Mouse (Mus musculus) heart, adult 2 months (tissue): Measurements from ENCODE around the gene Atpaf2. TPM values are rescaled to one million over a fixed set of nuclear protein-coding genes. Genes with fewer than 3 reads are reported as not detected.
"Not testable (repeated sequence)": the region's sequence is repeated elsewhere in the genome, so short reads cannot be mapped to it uniquely, and the experiment has no call there.

Experiments
- DNase-seq, 2 experiments: peaks; one replicate each; pipeline ENCODE4 v3.0.0; 2021
- H3K27ac ChIP-seq: fragments of 200-600 bp; 2 replicates; pipeline ENCODE4 v1.8.1; 2022
- H3K27me3 ChIP-seq: fragments of 200-500 bp; 2 replicates; pipeline ENCODE4 v1.6.1; 2012; ENCODE audit warnings: mild to moderate bottlenecking, low read length, inconsistent platforms, mixed read lengths; ENCODE audit not compliant: control insufficient read depth, insufficient read depth
- H3K36me3 ChIP-seq: fragments of 200-500 bp; 2 replicates; pipeline ENCODE4 v1.6.1; 2012; ENCODE audit warnings: low read length, inconsistent platforms; ENCODE audit not compliant: control insufficient read depth, insufficient read depth
- H3K4me1 ChIP-seq: fragments of 200-500 bp; 2 replicates; pipeline ENCODE4 v1.6.1; 2011; ENCODE audit warnings: low read length; ENCODE audit not compliant: control insufficient read depth, insufficient read depth
- H3K4me3 ChIP-seq: fragments of 200-600 bp; 2 replicates; pipeline ENCODE4 v1.8.1; 2022
- H3K79me2 ChIP-seq: fragments of 200-500 bp; replicated peaks from 2 replicates; pipeline ENCODE4 v1.6.1; 2012; ENCODE audit warnings: mild to moderate bottlenecking, inconsistent platforms, low read length, moderate library complexity, mixed read lengths; ENCODE audit not compliant: control insufficient read depth, insufficient read depth
- H3K9ac ChIP-seq: fragments of 200-500 bp; 2 replicates; pipeline ENCODE4 v1.6.1; 2012; ENCODE audit warnings: low read depth, mild to moderate bottlenecking, control low read depth, inconsistent platforms, low read length, mixed read lengths
- CTCF ChIP-seq: fragments of 200-600 bp; IDR thresholded peaks from 2 replicates; pipeline ENCODE4 v1.8.1; 2022; ENCODE audit warnings: antibody characterized with exemption, mild to moderate bottlenecking, moderate library complexity
- EP300 ChIP-seq: fragments of 200-500 bp; IDR thresholded peaks from 2 replicates; pipeline ENCODE4 v1.6.1; 2011; ENCODE audit warnings: low read depth, low read length, control low read depth; ENCODE audit not compliant: insufficient read depth
- POLR2A ChIP-seq: fragments of 200-500 bp; IDR thresholded peaks from 2 replicates; pipeline ENCODE4 v1.6.1; 2011; ENCODE audit warnings: mild to moderate bottlenecking, low read depth, low read length, control low read depth; ENCODE audit not compliant: insufficient read depth
- WGBS: fragments of 180-500 bp; shearing (Covaris S2); methylation state at CpG from one replicate; pipeline ENCODE4 v1.1.7; 2018; 5-methylcytosine and 5-hydroxymethylcytosine counted together
- intact Hi-C: fragments of 180-260 bp; cut with DNase I; formaldehyde crosslinking; loops from one replicate; pipeline ENCODE4 v1.15.1; 2025
- polyA plus RNA-seq: library from polyadenylated mRNA; depleted of rRNA; stranded (reverse); fragments of >200 nt; gene quantifications from 2 replicates; pipeline ENCODE4 v1.2.3, GENCODE M21; 2012
- total RNA-seq, 2 experiments: library from RNA; stranded (reverse); gene quantifications; 2 replicates each; pipeline ENCODE4 v1.2.3; 2021

Atpaf2 gene
- total and polyA plus RNA-seq, 3 experiments: 37.7 to 45.3 (median 39.8) TPM

DNA sequence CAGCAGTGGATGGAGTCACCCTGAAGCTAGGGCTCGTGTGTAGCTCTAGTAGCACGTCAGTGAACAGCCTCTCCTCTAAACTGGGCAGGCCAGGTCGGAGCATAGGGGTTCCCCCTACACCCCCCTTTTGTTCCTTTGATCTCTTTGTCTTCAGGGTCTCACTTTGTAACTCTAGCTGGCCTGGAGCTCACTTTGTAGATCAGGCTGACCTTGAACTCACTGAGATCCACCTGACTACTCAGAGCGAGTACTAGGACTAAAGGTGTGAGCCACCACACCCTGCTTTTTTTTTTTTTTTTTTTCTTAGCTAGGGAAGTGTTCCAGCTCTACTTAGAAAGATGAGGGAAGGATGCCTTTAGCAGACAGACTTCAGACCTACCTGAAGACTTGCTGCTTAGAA lies 25.8 kb upstream of the Atpaf2 start:
- intact Hi-C loops: no loop called here
- H3K27me3 ChIP-seq: no peaks in the 10 kb centered on the region
- TF ChIP-seq POLR2A (no peak), EP300 (no peak), CTCF (no peak)
- DNase-seq: no peak
- no peaks in the 10 kb centered on the region for H3K36me3 ChIP-seq
- H3K4me3 ChIP-seq: no peak overlapping the region
- H3K4me1 ChIP-seq: no peaks in the 10 kb centered on the region
- no peak overlapping the region for H3K27ac ChIP-seq
- no peak overlapping the region for H3K9ac ChIP-seq
- WGBS: 87% methylated on average over 4 of the region's 4 CpGs
- no peaks in the 10 kb centered on the region for H3K79me2 ChIP-seq

DNA sequence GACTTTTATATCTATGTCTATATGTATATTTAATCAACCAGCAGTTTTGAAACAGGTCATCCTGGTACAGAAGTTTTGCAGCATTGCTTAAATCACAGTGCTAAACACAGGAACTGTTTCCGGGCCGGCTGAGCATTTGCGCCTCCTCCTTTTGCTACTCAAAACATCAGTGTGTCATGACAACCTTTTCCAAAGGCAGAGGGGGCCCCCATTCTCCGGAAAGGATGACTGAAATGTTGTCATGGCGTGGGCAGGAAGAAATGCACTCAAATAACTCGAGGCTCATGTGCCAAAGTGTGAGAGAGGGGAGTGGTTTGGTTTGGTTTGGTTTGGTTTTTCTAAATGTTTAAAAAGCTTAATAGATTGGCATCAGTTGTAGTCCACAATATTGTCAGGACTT lies 24.6 kb upstream of the Atpaf2 start:
- Histone ChIP-seq H3K36me3 (no peaks in the 10 kb centered on the region), H3K4me3 (no peak overlapping the region), H3K79me2 (no peaks in the 10 kb centered on the region), H3K27ac (no peak overlapping the region), H3K4me1 (no peaks in the 10 kb centered on the region), H3K9ac (no peak overlapping the region), H3K27me3 (no peaks in the 10 kb centered on the region)
- 80% methylated on average over 6 of the region's 6 CpGs for WGBS
- no peak for TF ChIP-seq EP300
- no peak for TF ChIP-seq POLR2A
- no peak for TF ChIP-seq CTCF
- intact Hi-C loops: no loop called here
- DNase-seq: no peak

GRCm38 (mm10) chr11:60440176-60440575 lies 21.9 kb upstream of the Atpaf2 start:
- DNase-seq: no peak
- H3K9ac ChIP-seq: no peak overlapping the region
- TF ChIP-seq EP300 (no peak), POLR2A (no peak), CTCF (no peak)
- no peak overlapping the region for H3K27ac ChIP-seq
- WGBS: 62% methylated on average over 7 of the region's 7 CpGs
- intact Hi-C loops: no loop called here
- H3K27me3 ChIP-seq: no peaks in the 10 kb centered on the region
- no peaks in the 10 kb centered on the region for H3K36me3 ChIP-seq
- H3K79me2 ChIP-seq: no peaks in the 10 kb centered on the region
- no peaks in the 10 kb centered on the region for H3K4me1 ChIP-seq
- H3K4me3 ChIP-seq: no peak overlapping the region

DNA sequence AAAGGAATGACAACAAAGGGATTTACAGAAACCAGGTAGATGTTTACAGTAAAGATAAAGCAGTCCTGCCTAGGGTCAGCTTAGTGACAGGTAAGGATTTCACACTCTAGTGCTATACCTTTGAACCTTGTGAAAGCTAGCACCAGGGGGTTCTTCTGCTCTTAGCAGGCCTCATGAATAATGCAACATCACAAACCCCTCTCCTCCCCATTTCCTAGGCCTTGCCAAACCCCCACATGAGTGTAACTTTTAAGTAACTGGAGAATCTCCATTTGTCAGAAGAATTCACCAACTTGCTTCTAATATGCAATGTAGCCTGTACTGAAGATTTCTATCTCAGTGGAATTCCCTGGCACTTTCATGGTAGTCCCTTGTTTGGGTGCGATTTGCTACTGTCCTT lies 21.4 kb upstream of the Atpaf2 start:
- intact Hi-C loops, H3K79me2 ChIP-seq, H3K9ac ChIP-seq, H3K27me3 ChIP-seq, H3K27ac ChIP-seq, H3K36me3 ChIP-seq, H3K4me3 ChIP-seq, H3K4me1 ChIP-seq, DNase-seq: not testable (repeated sequence)
- WGBS: 52% methylated on average over 1 of the region's 1 CpGs

DNA sequence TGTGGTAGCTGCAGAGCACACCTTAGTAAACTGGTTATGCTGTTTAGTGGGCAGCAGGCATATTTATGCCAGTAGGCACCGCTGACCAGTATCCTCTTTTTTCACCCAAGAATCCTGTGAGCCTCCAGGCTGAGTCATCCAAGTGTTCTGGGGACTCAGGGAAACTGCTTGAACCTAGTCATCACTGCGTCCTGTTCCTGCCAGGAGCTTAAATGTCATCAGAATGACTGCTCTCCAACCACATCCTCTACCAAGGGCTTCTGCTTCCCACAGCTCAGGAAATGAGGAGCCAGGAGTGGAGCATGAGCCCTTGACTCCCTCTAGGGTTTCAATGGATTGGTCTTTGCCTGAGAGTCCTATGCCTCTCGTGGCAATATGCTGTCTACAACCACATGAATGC lies 18.4 kb upstream of the Atpaf2 start:
- DNase-seq: no peak
- 75% methylated on average over 3 of the region's 3 CpGs for whole genome bisulfite sequencing
- H3K36me3 ChIP-seq: no peaks in the 10 kb centered on the region
- intact Hi-C loops: no loop called here
- TF ChIP-seq POLR2A (no peak), CTCF (no peak), EP300 (no peak)
- H3K27me3 ChIP-seq: no peaks in the 10 kb centered on the region
- H3K9ac ChIP-seq: no peak overlapping the region
- H3K4me3 ChIP-seq: no peak overlapping the region
- H3K27ac ChIP-seq: no peak overlapping the region
- H3K4me1 ChIP-seq: no peaks in the 10 kb centered on the region
- no peaks in the 10 kb centered on the region for H3K79me2 ChIP-seq

GRCm38 (mm10) chr11:60435133-60435532 lies 16.9 kb upstream of the Atpaf2 start:
- Histone ChIP-seq H3K27me3 (no peaks in the 10 kb centered on the region), H3K79me2 (no peaks in the 10 kb centered on the region), H3K36me3 (no peaks in the 10 kb centered on the region), H3K4me3 (no peak overlapping the region), H3K9ac (no peak overlapping the region), H3K4me1 (no peaks in the 10 kb centered on the region), H3K27ac (no peak overlapping the region)
- 91% methylated on average over 1 of the region's 1 CpGs for WGBS
- DNase-seq: no peak
- TF ChIP-seq EP300 (no peak), CTCF (no peak), POLR2A (no peak)
- intact Hi-C loops: no loop called here

- H3K4me1 ChIP-seq: no peaks in the 10 kb centered on the region
- no peak for DNase-seq
- H3K4me3 ChIP-seq: no peak overlapping the region
- no peak for TF ChIP-seq CTCF
- TF ChIP-seq EP300: no peak
- TF ChIP-seq POLR2A: no peak
- H3K36me3 ChIP-seq: no peaks in the 10 kb centered on the region
- no peak overlapping the region for H3K9ac ChIP-seq
- H3K79me2 ChIP-seq: no peaks in the 10 kb centered on the region
- H3K27me3 ChIP-seq: no peaks in the 10 kb centered on the region
- H3K27ac ChIP-seq: no peak overlapping the region
- intact Hi-C loops: no loop called here
Measured at GRCm38 (mm10) chr11:60433501-60433900, 15.2 kb upstream of the Atpaf2 start.
